Mouse (Mus musculus): Measurements from ENCODE around the gene Mia2. TPM values are rescaled to one million over a fixed set of nuclear protein-coding genes. Genes with fewer than 3 reads are reported as not detected.

Mia2 gene
- polyA plus RNA-seq, 1 experiment from 2014 or later: 46.1 TPM

GRCm38 (mm10) chr12:59164522-59164921 is 68.9 kb downstream of the Mia2 start:
- WGBS (ENCODE audit: insufficient replicate concordance): 38% methylated on average over 6 of the region's 6 CpGs
- H3K9ac ChIP-seq: no peak overlapping the region
- H3K4me2 ChIP-seq: no peak overlapping the region
- H3K27me3 ChIP-seq: no peaks in the 10 kb centered on the region
- no peak overlapping the region for H3K4me3 ChIP-seq (replicated peaks)
- no peaks in the 10 kb centered on the region for H3K9me3 ChIP-seq (replicated peaks)
- no peak for ATAC-seq (ENCODE audit: insufficient read depth)
- H3K4me1 ChIP-seq (replicated peaks): peaks cover 4% of the 10 kb centered on the region; the same call in 1 of the 2 replicates
- H3K36me3 ChIP-seq (replicated peaks): peaks cover 69% of the 10 kb centered on the region
- no peak overlapping the region for H3K27ac ChIP-seq (replicated peaks)

- H3K36me3 ChIP-seq (replicated peaks): peaks cover 67% of the 10 kb centered on the region
- H3K27me3 ChIP-seq: no peaks in the 10 kb centered on the region
- no peak overlapping the region for H3K4me3 ChIP-seq (replicated peaks)
- H3K27ac ChIP-seq (replicated peaks): no peak overlapping the region
- ATAC-seq (ENCODE audit: insufficient read depth): no peak
- no peaks in the 10 kb centered on the region for H3K9me3 ChIP-seq (replicated peaks)
- peaks cover 4% of the 10 kb centered on the region; the same call in 1 of the 2 replicates for H3K4me1 ChIP-seq (replicated peaks)
- no peak overlapping the region for H3K4me2 ChIP-seq
- WGBS (ENCODE audit: insufficient replicate concordance): 77% methylated on average over 4 of the region's 4 CpGs
- no peak overlapping the region for H3K9ac ChIP-seq
Observed at GRCm38 (mm10) chr12:59166557-59166956, 71.0 kb downstream of the Mia2 start.

- no peaks in the 10 kb centered on the region for H3K4me1 ChIP-seq (replicated peaks)
- H3K9ac ChIP-seq: no peak overlapping the region
- peaks cover 52% of the 10 kb centered on the region for H3K36me3 ChIP-seq (replicated peaks)
- no peak overlapping the region for H3K4me2 ChIP-seq
- no peaks in the 10 kb centered on the region for H3K9me3 ChIP-seq (replicated peaks)
- H3K27ac ChIP-seq (replicated peaks): no peak overlapping the region
- 80% methylated on average over 4 of the region's 4 CpGs for WGBS (ENCODE audit: insufficient replicate concordance)
- H3K27me3 ChIP-seq: no peaks in the 10 kb centered on the region
- H3K4me3 ChIP-seq (replicated peaks): no peak overlapping the region
- ATAC-seq (ENCODE audit: insufficient read depth): no peak
Observed at GRCm38 (mm10) chr12:59169935-59170334, 74.3 kb downstream of the Mia2 start.

GRCm38 (mm10) chr12:59177814-59178213 is 82.2 kb downstream of the Mia2 start:
- WGBS (ENCODE audit: insufficient replicate concordance): 82% methylated on average over 3 of the region's 3 CpGs

GRCm38 (mm10) chr12:59188086-59188682 is 92.6 kb downstream of the Mia2 start:
- Histone ChIP-seq H3K4me3 (replicated peaks) (no peak overlapping the region), H3K27me3 (no peaks in the 10 kb centered on the region), H3K4me1 (replicated peaks) (no peaks in the 10 kb centered on the region; the same call in 1 of the 2 replicates), H3K9ac (no peak overlapping the region), H3K36me3 (replicated peaks) (peaks cover 61% of the 10 kb centered on the region), H3K9me3 (replicated peaks) (no peaks in the 10 kb centered on the region), H3K4me2 (no peak overlapping the region), H3K27ac (replicated peaks) (no peak overlapping the region)
- WGBS (ENCODE audit: insufficient replicate concordance): 80% methylated on average over 12 of the region's 12 CpGs
- ATAC-seq (ENCODE audit: insufficient read depth): no peak

More at GRCm38 (mm10) chr12:59177814-59178213, 82.2 kb downstream of the Mia2 start:
- H3K36me3 ChIP-seq (replicated peaks): peaks cover 80% of the 10 kb centered on the region
- no peaks in the 10 kb centered on the region for H3K9me3 ChIP-seq (replicated peaks)
- no peaks in the 10 kb centered on the region for H3K27me3 ChIP-seq
- H3K9ac ChIP-seq: no peak overlapping the region
- no peak overlapping the region for H3K4me2 ChIP-seq
- no peak overlapping the region for H3K4me3 ChIP-seq (replicated peaks)
- ATAC-seq (ENCODE audit: insufficient read depth): no peak
- H3K4me1 ChIP-seq (replicated peaks): no peaks in the 10 kb centered on the region
- no peak overlapping the region for H3K27ac ChIP-seq (replicated peaks)

GRCm38 (mm10) chr12:59193637-59194036 is 98.0 kb downstream of the Mia2 start:
- 61% methylated on average over 3 of the region's 3 CpGs for WGBS (ENCODE audit: insufficient replicate concordance)
- H3K27me3 ChIP-seq: no peaks in the 10 kb centered on the region

GRCm38 (mm10) chr12:59194341-59195003 is 98.9 kb downstream of the Mia2 start:
- ATAC-seq (ENCODE audit: insufficient read depth): peak; percentile 88
- Histone ChIP-seq H3K27me3 (no peaks in the 10 kb centered on the region), H3K27ac (replicated peaks) (peak overlapping the region; percentile 45), H3K9ac (no peak overlapping the region), H3K9me3 (replicated peaks) (no peaks in the 10 kb centered on the region), H3K4me3 (replicated peaks) (no peak overlapping the region), H3K4me2 (peak overlapping the region; percentile 29), H3K36me3 (replicated peaks) (peaks cover 20% of the 10 kb centered on the region), H3K4me1 (replicated peaks) (peaks cover 21% of the 10 kb centered on the region)
- 21% methylated on average over 9 of the region's 9 CpGs for WGBS (ENCODE audit: insufficient replicate concordance)

More at GRCm38 (mm10) chr12:59193637-59194036, 98.0 kb downstream of the Mia2 start:
- Histone ChIP-seq H3K4me2 (no peak overlapping the region), H3K4me1 (replicated peaks) (peaks cover 21% of the 10 kb centered on the region), H3K4me3 (replicated peaks) (no peak overlapping the region), H3K9me3 (replicated peaks) (no peaks in the 10 kb centered on the region), H3K36me3 (replicated peaks) (peaks cover 23% of the 10 kb centered on the region), H3K9ac (no peak overlapping the region), H3K27ac (replicated peaks) (no peak overlapping the region)
- no peak for ATAC-seq (ENCODE audit: insufficient read depth)

- WGBS (ENCODE audit: insufficient replicate concordance): 53% methylated on average over 4 of the region's 4 CpGs
- no peaks in the 10 kb centered on the region for H3K27me3 ChIP-seq
- peak overlapping the region; percentile 29 for H3K4me2 ChIP-seq
- H3K4me3 ChIP-seq (replicated peaks): no peak overlapping the region
- H3K9me3 ChIP-seq (replicated peaks): no peaks in the 10 kb centered on the region
- 0 out of 2 replicates have a peak, but pooled peaks have one; percentile 44 for ATAC-seq (ENCODE audit: insufficient read depth)
- H3K4me1 ChIP-seq (replicated peaks): peaks cover 21% of the 10 kb centered on the region
- no peak overlapping the region for H3K9ac ChIP-seq
- H3K36me3 ChIP-seq (replicated peaks): peaks cover 22% of the 10 kb centered on the region
- H3K27ac ChIP-seq (replicated peaks): peak overlapping the region; percentile 45
Observed at GRCm38 (mm10) chr12:59195065-59195464, 99.5 kb downstream of the Mia2 start.

- H3K9ac ChIP-seq: no peak overlapping the region
- no peak overlapping the region for H3K4me2 ChIP-seq
- 79% methylated on average over 4 of the region's 4 CpGs for WGBS (ENCODE audit: insufficient replicate concordance)
- H3K36me3 ChIP-seq (replicated peaks): peaks cover 23% of the 10 kb centered on the region
- H3K27ac ChIP-seq (replicated peaks): no peak overlapping the region
- no peak for ATAC-seq (ENCODE audit: insufficient read depth)
- H3K9me3 ChIP-seq (replicated peaks): no peaks in the 10 kb centered on the region
- H3K4me1 ChIP-seq (replicated peaks): peaks cover 21% of the 10 kb centered on the region
- no peaks in the 10 kb centered on the region for H3K27me3 ChIP-seq
- no peak overlapping the region for H3K4me3 ChIP-seq (replicated peaks)
Observed at GRCm38 (mm10) chr12:59195941-59196340, 100.3 kb downstream of the Mia2 start.

GRCm38 (mm10) chr12:59198750-59199149 is 103.2 kb downstream of the Mia2 start:
- WGBS (ENCODE audit: insufficient replicate concordance): 37% methylated on average over 4 of the region's 4 CpGs
- Histone ChIP-seq H3K9me3 (replicated peaks) (no peaks in the 10 kb centered on the region), H3K4me3 (replicated peaks) (no peak overlapping the region), H3K36me3 (replicated peaks) (peaks cover 32% of the 10 kb centered on the region), H3K27me3 (no peaks in the 10 kb centered on the region), H3K27ac (replicated peaks) (no peak overlapping the region), H3K9ac (no peak overlapping the region), H3K4me2 (no peak overlapping the region), H3K4me1 (replicated peaks) (peaks cover 16% of the 10 kb centered on the region)
- ATAC-seq (ENCODE audit: insufficient read depth): no peak

- Histone ChIP-seq H3K9me3 (replicated peaks) (no peaks in the 10 kb centered on the region), H3K36me3 (replicated peaks) (peaks cover 37% of the 10 kb centered on the region), H3K27me3 (no peaks in the 10 kb centered on the region), H3K9ac (no peak overlapping the region), H3K27ac (replicated peaks) (no peak overlapping the region), H3K4me2 (no peak overlapping the region), H3K4me1 (replicated peaks) (peaks cover 11% of the 10 kb centered on the region), H3K4me3 (replicated peaks) (no peak overlapping the region)
- WGBS (ENCODE audit: insufficient replicate concordance): 83% methylated on average over 2 of the region's 2 CpGs
- ATAC-seq (ENCODE audit: insufficient read depth): no peak
Observed at GRCm38 (mm10) chr12:59199361-59199760, 103.8 kb downstream of the Mia2 start.
